Mouse (Mus musculus) bone marrow, adult 2 months (tissue): ENCODE measurements around the gene AI837181. TPM values are rescaled to one million over a fixed set of nuclear protein-coding genes. Genes with fewer than 3 reads are reported as not detected.

Source experiments
- H3K27ac ChIP-seq: fragments of 200-500 bp; 2 replicates; pipeline ENCODE4 v1.5.1; 2012; ENCODE audit warnings: low read depth, mild to moderate bottlenecking, control low read depth, inconsistent platforms, low read length; ENCODE audit not compliant: control insufficient read depth, poor library complexity, insufficient read depth
- H3K4me1 ChIP-seq: fragments of 200-500 bp; 2 replicates; pipeline ENCODE4 v1.6.1; 2011; ENCODE audit warnings: low read length; ENCODE audit not compliant: control insufficient read depth, insufficient read depth
- H3K4me3 ChIP-seq: fragments of 200-500 bp; replicated peaks from 2 replicates; pipeline ENCODE3; 2011; ENCODE audit warnings: mild to moderate bottlenecking, low read depth, low read length, control low read depth; ENCODE audit not compliant: control insufficient read depth
- CTCF ChIP-seq: fragments of 200-500 bp; IDR thresholded peaks from 2 replicates; pipeline ENCODE4 v1.5.1; 2011; ENCODE audit warnings: low read length, control low read depth; ENCODE audit not compliant: control insufficient read depth, insufficient read depth
- POLR2A ChIP-seq: fragments of 200-500 bp; IDR thresholded peaks from 2 replicates; pipeline ENCODE4 v1.6.1; 2011; ENCODE audit warnings: low read depth, mild to moderate bottlenecking, control low read depth, low read length, borderline replicate concordance; ENCODE audit not compliant: control insufficient read depth
- WGBS: fragments of 180-500 bp; shearing (Covaris S2); methylation state at CpG from one replicate; pipeline ENCODE4 v1.1.7; 2018; 5-methylcytosine and 5-hydroxymethylcytosine counted together
- polyA plus RNA-seq: library from polyadenylated mRNA; stranded (reverse); fragments of >200 nt; gene quantifications from 2 replicates; pipeline ENCODE4 v1.2.4, GENCODE M21; 2011; ENCODE audit warnings: low replicate concordance; ENCODE audit not compliant: missing spikeins, insufficient read depth, insufficient read length

The AI837181 gene
- polyA plus RNA-seq, 1 experiment, result 21.5 TPM

- H3K4me1 ChIP-seq, result peaks cover 1% of the 10 kb centered on the region; the same call in 1 of the 2 replicates
- WGBS, result under 1% methylated on average over 70 of the region's 70 CpGs
- peak; percentile 91; the same call in 1 of the 2 replicates for TF ChIP-seq POLR2A
- TF ChIP-seq CTCF, result no peak
- peak overlapping the region; percentile 86 for H3K27ac ChIP-seq
- peak overlapping the region; percentile 73 for H3K4me3 ChIP-seq
These were observed 32.2 kb downstream of the AI837181 start for GRCm38 (mm10) chr19:5456922-5457745.

- H3K27ac ChIP-seq, result peak within 1 kb of the TSS; percentile 86
- TF ChIP-seq CTCF (no peak), POLR2A (no peak)
- 11% methylated on average over 14 of the region's 14 CpGs for WGBS
- peak within 1 kb of the TSS; percentile 73 for H3K4me3 ChIP-seq
- H3K4me1 ChIP-seq, result peaks cover 1% of the 10 kb centered on the region; the same call in 1 of the 2 replicates
These were observed 33.0 kb downstream of the AI837181 start, which contains the start of gene Ccdc85b for GRCm38 (mm10) chr19:5457746-5458442. Gene Ccdc85b, minus strand, starts transcription at chr19:5457894.

- no peak overlapping the region for H3K27ac ChIP-seq
- 71% methylated on average over 7 of the region's 7 CpGs for WGBS
- TF ChIP-seq POLR2A (no peak), CTCF (no peak)
- H3K4me3 ChIP-seq, result no peak overlapping the region
- peaks cover 1% of the 10 kb centered on the region; the same call in 1 of the 2 replicates for H3K4me1 ChIP-seq
These were observed 34.1 kb downstream of the AI837181 start for GRCm38 (mm10) chr19:5459019-5459418.

GRCm38 (mm10) chr19:5459896-5460295 is 35.0 kb downstream of the AI837181 start:
- Histone ChIP-seq H3K4me3 (no peak overlapping the region), H3K27ac (no peak overlapping the region), H3K4me1 (peaks cover 1% of the 10 kb centered on the region; the same call in 1 of the 2 replicates)
- WGBS, result 30% methylated on average over 3 of the region's 3 CpGs
- TF ChIP-seq CTCF, result no peak
- no peak for TF ChIP-seq POLR2A

- peak within 1 kb of the TSS; percentile 93 for H3K4me3 ChIP-seq
- peak within 1 kb of the TSS; percentile 22; the same call in 1 of the 2 replicates for H3K27ac ChIP-seq
- under 1% methylated on average over 32 of the region's 32 CpGs for WGBS
- peaks cover 1% of the 10 kb centered on the region; the same call in 1 of the 2 replicates for H3K4me1 ChIP-seq
- TF ChIP-seq CTCF (no peak), POLR2A (peak; percentile 59; the same call in 1 of the 2 replicates)
These were observed 35.5 kb downstream of the AI837181 start, which contains the start of gene Fibp for GRCm38 (mm10) chr19:5460465-5460911. Gene Fibp, plus strand, starts transcription at chr19:5460615.

GRCm38 (mm10) chr19:5461411-5461810 is 36.5 kb downstream of the AI837181 start:
- Histone ChIP-seq H3K27ac (no peak overlapping the region), H3K4me3 (no peak overlapping the region), H3K4me1 (peaks cover 1% of the 10 kb centered on the region; the same call in 1 of the 2 replicates)
- 75% methylated on average over 6 of the region's 6 CpGs for WGBS
- TF ChIP-seq CTCF (no peak), POLR2A (no peak)

- 89% methylated on average over 9 of the region's 9 CpGs for WGBS
These were observed 38.3 kb downstream of the AI837181 start for GRCm38 (mm10) chr19:5463212-5463611.

GRCm38 (mm10) chr19:5463791-5464562 is 39.0 kb downstream of the AI837181 start:
- WGBS, result 68% methylated on average over 15 of the region's 15 CpGs

More at GRCm38 (mm10) chr19:5463212-5463611, 38.3 kb downstream of the AI837181 start:
- no peak overlapping the region for H3K27ac ChIP-seq
- H3K4me3 ChIP-seq, result no peak overlapping the region
- no peaks in the 10 kb centered on the region for H3K4me1 ChIP-seq
- TF ChIP-seq POLR2A, result no peak
- TF ChIP-seq CTCF, result no peak

More at GRCm38 (mm10) chr19:5463791-5464562, 39.0 kb downstream of the AI837181 start:
- Histone ChIP-seq H3K27ac (no peak overlapping the region), H3K4me3 (no peak overlapping the region), H3K4me1 (no peaks in the 10 kb centered on the region)
- 0 out of 2 replicates have a peak, but pooled peaks have one; percentile 9 for TF ChIP-seq POLR2A
- peak; percentile 86 for TF ChIP-seq CTCF
